Mouse (Mus musculus) forebrain, embryonic 11.5 days (tissue): ENCODE data around the gene Sox3. TPM values are rescaled to one million over a fixed set of nuclear protein-coding genes. Genes with fewer than 3 reads are reported as not detected.

ENCODE experiments used
- ATAC-seq: fragments of 200-750 bp; cut with Nextera tagmentation; replicated peaks from 2 replicates; pipeline ENCODE4 v1.8.0; 2017; ENCODE audit warnings: moderate TSS enrichment; ENCODE audit not compliant: low FRiP score
- DNase-seq: peaks from one replicate; pipeline ENCODE4 v3.0.0-alpha.2; 2017; ENCODE audit warnings: low spot score
- H3K27ac ChIP-seq: fragments of 300-500 bp; sonication (generic); 2 replicates; pipeline ENCODE4 v1.5.1; 2014; ENCODE audit warnings: low read depth, low read length
- H3K27me3 ChIP-seq: fragments of 300-500 bp; sonication (generic); 2 replicates; pipeline ENCODE4 v1.6.1; 2014; ENCODE audit warnings: mild to moderate bottlenecking, low read length, mixed read lengths; ENCODE audit not compliant: control insufficient read depth, insufficient read depth
- H3K36me3 ChIP-seq: fragments of 300-500 bp; sonication (generic); 2 replicates; pipeline ENCODE4 v1.6.1; 2014; ENCODE audit warnings: mild to moderate bottlenecking, low read length, moderate library complexity, mixed read lengths; ENCODE audit not compliant: control insufficient read depth, insufficient read depth
- H3K4me1 ChIP-seq: fragments of 300-500 bp; sonication (generic); replicated peaks from 2 replicates; pipeline ENCODE4 v1.6.1; 2014; ENCODE audit warnings: low read length, mixed read lengths; ENCODE audit not compliant: control insufficient read depth, insufficient read depth
- H3K4me2 ChIP-seq: fragments of 300-500 bp; sonication (generic); 2 replicates; pipeline ENCODE4 v1.6.1; 2014; ENCODE audit warnings: low read depth, mild to moderate bottlenecking, low read length, moderate library complexity, mixed read lengths; ENCODE audit not compliant: severe bottlenecking
- H3K4me3 ChIP-seq: fragments of 300-500 bp; sonication (generic); 2 replicates; pipeline ENCODE4 v1.5.1; 2014; ENCODE audit warnings: low read depth, low read length
- H3K9ac ChIP-seq: fragments of 300-500 bp; sonication (generic); 2 replicates; pipeline ENCODE4 v1.6.1; 2014; ENCODE audit warnings: low read length
- H3K9me3 ChIP-seq: fragments of 300-500 bp; sonication (generic); 2 replicates; pipeline ENCODE4 v1.6.1; 2016; ENCODE audit warnings: low read length, mixed read lengths; ENCODE audit not compliant: control insufficient read depth
- WGBS: fragments of 180-500 bp; shearing (Covaris S2); extraction: QIAGEN DNeasy Blood & Tissue Kit; methylation state at CpG from one replicate; pipeline ENCODE4 v1.1.7; 2014; 5-methylcytosine and 5-hydroxymethylcytosine counted together
- polyA plus RNA-seq: library from polyadenylated mRNA; unstranded; fragments of >200 nt; fragmentation: Nextera tagmentation; extraction: Ambion mirVana; gene quantifications from 2 replicates; pipeline ENCODE4 v1.2.1, GENCODE M21; 2014

Sox3 gene
- 10.0 and 19.3 TPM in 2 replicates for polyA plus RNA-seq

DNA sequence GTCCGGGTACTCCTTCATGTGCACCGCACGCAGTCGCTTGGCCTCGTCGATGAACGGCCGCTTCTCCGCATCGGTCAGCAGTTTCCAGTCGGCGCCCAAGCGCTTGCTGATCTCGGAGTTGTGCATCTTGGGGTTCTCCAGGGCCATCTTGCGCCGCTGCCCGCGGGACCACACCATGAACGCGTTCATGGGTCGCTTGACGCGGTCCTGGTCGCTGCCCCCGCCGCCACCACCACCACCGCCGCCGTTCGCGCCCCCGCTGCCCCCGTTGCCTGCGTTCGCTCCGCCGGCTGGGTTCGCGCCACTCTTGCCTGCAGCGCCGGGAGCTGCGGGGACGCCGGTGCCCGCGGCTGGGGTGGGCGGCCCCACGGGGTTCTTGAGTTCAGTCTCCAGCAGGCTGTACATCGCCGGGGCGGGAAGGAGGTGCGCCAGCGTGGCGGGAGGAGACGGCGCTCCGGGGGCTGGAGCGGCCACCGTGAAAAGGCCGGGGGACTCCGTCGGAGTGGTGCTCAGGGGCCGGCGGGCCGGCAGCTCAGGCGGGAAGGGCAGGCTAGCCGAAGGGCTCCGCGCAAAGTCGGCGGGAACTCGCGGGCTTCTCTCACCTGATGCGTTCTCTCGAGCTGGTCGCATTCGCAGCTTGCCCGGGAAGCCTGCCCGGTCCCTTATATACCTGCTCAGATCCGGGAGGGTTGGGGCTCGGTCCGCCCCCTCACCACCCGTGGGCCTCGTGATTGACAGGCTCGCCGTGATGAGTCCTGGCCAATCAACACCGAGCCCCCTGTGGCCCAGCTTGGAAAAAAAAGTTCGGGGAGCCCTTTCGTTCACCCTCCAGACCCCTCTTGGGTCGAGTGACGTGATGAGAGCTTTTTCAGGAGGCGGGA lies at the start of gene Sox3:
Sox3 (minus strand) TSS at position 630 of the 881 bp plus-strand sequence.
- Histone ChIP-seq H3K4me2 (peak within 1 kb of the TSS; percentile 54), H3K9me3 (no peaks in the 10 kb centered on the region), H3K27ac (peak within 1 kb of the TSS; percentile 91), H3K9ac (peak within 1 kb of the TSS; percentile 82), H3K4me3 (peak within 1 kb of the TSS; percentile 65), H3K27me3 (no peaks in the 10 kb centered on the region), H3K4me1 (peaks cover 2% of the 10 kb centered on the region; the same call in 1 of the 2 replicates), H3K36me3 (no peaks in the 10 kb centered on the region)
- ATAC-seq (peak; percentile 85), DNase-seq (peak; percentile 93)
- WGBS: 16% methylated on average over 83 of the region's 92 CpGs

DNA sequence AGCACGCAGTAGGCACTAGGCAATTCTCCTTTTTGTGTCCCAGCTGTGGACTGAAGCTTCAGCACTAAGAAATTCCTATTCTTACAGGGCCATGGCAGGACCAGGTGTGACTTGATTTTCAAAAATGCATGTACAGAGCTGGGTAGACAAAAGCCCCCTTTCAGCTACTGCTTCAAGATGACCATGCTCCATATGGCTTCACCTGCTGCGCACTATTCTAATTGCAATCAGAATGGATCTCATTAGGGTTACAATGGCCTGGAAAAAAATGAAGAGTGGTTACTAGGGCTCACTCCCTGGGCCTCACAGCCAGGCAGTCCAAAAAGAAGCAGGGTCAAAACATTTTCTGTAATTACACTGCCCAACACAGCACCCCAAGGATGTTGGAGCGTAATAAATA lies 47.0 kb upstream of the Sox3 start:
- no peaks in the 10 kb centered on the region for H3K36me3 ChIP-seq
- peak; percentile 46 for ATAC-seq
- no peaks in the 10 kb centered on the region for H3K9me3 ChIP-seq
- DNase-seq: no peak
- 64% methylated on average over 3 of the region's 3 CpGs for WGBS
- H3K27me3 ChIP-seq: no peaks in the 10 kb centered on the region
- H3K4me2 ChIP-seq: no peak overlapping the region
- no peak overlapping the region for H3K27ac ChIP-seq
- H3K4me3 ChIP-seq: no peak overlapping the region
- H3K4me1 ChIP-seq: peaks cover 4% of the 10 kb centered on the region; the same call in 1 of the 2 replicates
- no peak overlapping the region for H3K9ac ChIP-seq

DNA sequence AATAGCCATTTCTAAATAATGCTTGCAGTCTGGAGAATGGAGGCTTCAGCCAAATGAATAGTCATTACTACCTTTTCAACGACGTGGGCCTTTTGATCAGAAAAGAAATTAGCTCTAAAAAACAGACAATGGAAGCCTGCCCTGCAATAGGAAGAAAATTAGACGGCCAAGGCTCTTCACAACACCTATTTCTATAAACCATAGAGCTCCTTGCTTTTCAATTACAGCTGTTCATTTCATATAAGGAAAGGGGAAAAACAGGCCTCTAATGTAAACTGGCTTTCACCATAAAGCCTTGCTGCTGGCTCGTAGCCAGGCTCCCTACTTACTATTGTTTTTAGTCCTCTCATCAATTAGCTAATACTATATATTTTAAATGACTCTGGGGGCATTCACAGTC lies 6.3 kb upstream of the Sox3 start:
- H3K27ac ChIP-seq: no peak overlapping the region
- no peaks in the 10 kb centered on the region; the same call in 1 of the 2 replicates for H3K27me3 ChIP-seq
- no peak for ATAC-seq
- no peak overlapping the region for H3K4me2 ChIP-seq
- WGBS: 20% methylated on average over 4 of the region's 4 CpGs
- no peak overlapping the region for H3K4me3 ChIP-seq
- DNase-seq: no peak
- H3K9ac ChIP-seq: no peak overlapping the region
- no peaks in the 10 kb centered on the region for H3K9me3 ChIP-seq
- H3K4me1 ChIP-seq: peaks cover 5% of the 10 kb centered on the region; the same call in 1 of the 2 replicates
- no peaks in the 10 kb centered on the region for H3K36me3 ChIP-seq

DNA sequence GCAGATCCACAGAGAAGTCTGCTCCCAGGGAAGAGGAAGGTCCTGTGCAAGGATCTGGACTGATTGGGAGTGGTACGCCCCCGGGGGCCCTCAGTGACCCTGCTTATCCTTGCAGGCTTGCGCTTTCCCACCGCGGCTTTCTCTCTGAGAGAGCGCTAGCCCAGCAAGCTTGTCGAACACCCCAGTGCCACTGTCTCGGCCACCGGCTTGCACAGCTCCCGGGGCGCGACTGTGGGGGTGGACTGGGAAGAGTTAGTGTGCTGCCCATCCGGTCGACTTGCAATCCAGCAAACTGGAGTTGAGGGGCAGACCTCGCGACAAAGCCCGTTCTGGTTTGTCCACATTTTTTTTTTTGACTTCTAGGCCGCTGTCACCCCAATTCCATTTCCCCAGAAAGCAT lies 5.4 kb upstream of the Sox3 start:
- Histone ChIP-seq H3K9me3 (no peaks in the 10 kb centered on the region), H3K27me3 (no peaks in the 10 kb centered on the region; the same call in 1 of the 2 replicates), H3K27ac (no peak overlapping the region), H3K36me3 (no peaks in the 10 kb centered on the region), H3K4me3 (peak overlapping the region; percentile 10; the same call in 1 of the 2 replicates), H3K4me1 (peaks cover 5% of the 10 kb centered on the region; the same call in 1 of the 2 replicates), H3K9ac (peak overlapping the region; percentile 29; the same call in 1 of the 2 replicates), H3K4me2 (peak overlapping the region; percentile 47)
- 13% methylated on average over 17 of the region's 18 CpGs for WGBS
- ATAC-seq: no peak
- peak; percentile 70 for DNase-seq

DNA sequence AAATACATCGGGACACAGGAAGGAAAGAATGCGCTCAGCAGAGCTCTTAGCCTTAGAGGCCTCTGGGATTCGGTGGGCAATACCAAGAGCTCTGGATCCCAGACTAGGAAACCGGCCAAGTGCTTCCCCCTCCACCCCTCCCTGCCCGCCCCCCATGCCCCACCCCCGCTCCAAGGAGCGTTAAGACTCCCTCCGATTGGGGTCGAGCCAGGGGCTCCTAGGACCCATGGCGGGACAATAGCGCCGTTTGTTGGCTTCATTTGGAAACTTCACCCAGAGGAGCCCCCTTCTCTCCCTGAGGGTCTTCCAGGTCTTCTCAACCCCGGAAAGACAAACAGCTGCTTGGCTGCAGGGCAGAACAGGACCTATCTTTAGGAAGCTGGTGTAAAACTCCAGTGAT lies 3.1 kb upstream of the Sox3 start:
- H3K4me2 ChIP-seq: peak overlapping the region; percentile 54
- ATAC-seq (no peak), DNase-seq (peak; percentile 63)
- H3K4me1 ChIP-seq: peaks cover 5% of the 10 kb centered on the region; the same call in 1 of the 2 replicates
- no peaks in the 10 kb centered on the region for H3K36me3 ChIP-seq
- H3K4me3 ChIP-seq: peak overlapping the region; percentile 65; the same call in 1 of the 2 replicates
- H3K27me3 ChIP-seq: no peaks in the 10 kb centered on the region
- no peak overlapping the region for H3K27ac ChIP-seq
- H3K9me3 ChIP-seq: no peaks in the 10 kb centered on the region
- H3K9ac ChIP-seq: no peak overlapping the region
- 13% methylated on average over 12 of the region's 13 CpGs for WGBS

DNA sequence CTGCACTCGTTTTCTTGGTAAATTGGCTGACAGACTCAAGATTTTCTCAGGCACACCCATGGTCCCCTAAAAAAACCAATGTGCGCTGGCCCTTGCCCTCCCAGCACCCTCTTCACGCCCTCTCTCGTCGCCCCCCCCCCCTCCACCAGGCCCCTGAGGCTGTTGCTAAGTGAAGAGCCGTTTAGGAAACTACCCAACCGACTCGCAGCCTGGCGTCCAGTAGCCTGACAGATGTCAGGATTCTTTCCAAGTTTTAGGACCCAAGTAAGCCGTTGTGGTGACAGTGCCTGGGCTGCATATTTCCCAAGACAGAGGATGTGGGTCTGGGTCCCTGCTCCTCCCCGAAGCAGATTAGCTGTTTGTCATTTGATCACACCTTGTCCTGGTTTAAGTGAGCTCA lies 2.2 kb upstream of the Sox3 start:
- 21% methylated on average over 11 of the region's 11 CpGs for WGBS
- H3K4me2 ChIP-seq: peak overlapping the region; percentile 54
- no peak overlapping the region for H3K27ac ChIP-seq
- H3K27me3 ChIP-seq: no peaks in the 10 kb centered on the region
- H3K36me3 ChIP-seq: no peaks in the 10 kb centered on the region
- H3K9me3 ChIP-seq: no peaks in the 10 kb centered on the region
- H3K4me1 ChIP-seq: peaks cover 5% of the 10 kb centered on the region; the same call in 1 of the 2 replicates
- H3K9ac ChIP-seq: peak overlapping the region; percentile 53; the same call in 1 of the 2 replicates
- DNase-seq (peak; percentile 51), ATAC-seq (no peak)
- H3K4me3 ChIP-seq: peak overlapping the region; percentile 65

DNA sequence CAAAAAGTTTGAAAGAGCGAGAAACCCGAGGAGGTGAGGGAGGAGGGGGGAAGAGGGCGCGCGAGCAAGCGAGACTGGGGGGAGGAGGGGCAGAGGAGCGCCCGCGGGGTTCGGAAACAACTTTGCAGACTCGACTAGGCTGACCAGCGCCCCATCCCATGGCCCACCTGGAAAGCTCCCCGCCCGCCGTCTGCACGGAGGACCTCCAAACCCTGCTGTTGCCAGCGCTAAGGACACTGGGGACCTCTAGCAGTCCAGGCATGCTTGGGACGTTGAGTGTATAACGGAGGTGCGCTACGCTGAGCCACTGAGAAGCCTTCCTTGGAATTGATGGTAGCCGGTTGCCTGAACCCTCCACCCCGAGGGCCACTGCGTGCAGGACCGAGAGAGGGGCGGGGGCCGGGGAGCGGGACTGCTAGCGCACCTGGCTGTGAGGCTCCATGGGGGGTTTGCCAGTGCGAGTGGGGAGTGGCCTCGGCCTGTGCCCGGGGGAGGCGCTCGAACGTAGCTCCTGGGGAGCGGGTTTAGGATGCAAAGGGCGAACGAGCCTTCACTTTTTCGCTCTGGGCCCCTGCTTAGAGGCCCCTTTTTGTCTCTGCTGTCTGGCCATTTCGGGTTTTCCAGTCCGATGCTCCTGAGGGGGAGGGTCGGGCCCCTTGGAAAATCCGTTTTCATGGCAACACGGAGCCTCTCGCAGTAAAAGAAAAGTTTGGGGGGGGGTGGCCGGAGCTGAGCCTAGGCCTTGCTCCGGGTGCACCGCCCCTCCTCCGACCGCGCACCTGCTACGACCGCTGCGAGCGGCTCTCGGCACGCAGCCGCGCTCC lies 702 bp upstream of the Sox3 start:
- Histone ChIP-seq H3K27ac (peak overlapping the region; percentile 91), H3K4me2 (peak overlapping the region; percentile 54), H3K27me3 (no peaks in the 10 kb centered on the region), H3K36me3 (no peaks in the 10 kb centered on the region), H3K9me3 (no peaks in the 10 kb centered on the region), H3K4me1 (peaks cover 5% of the 10 kb centered on the region; the same call in 1 of the 2 replicates), H3K4me3 (peak overlapping the region; percentile 65), H3K9ac (peak overlapping the region; percentile 53)
- peak; percentile 85 for DNase-seq
- 18% methylated on average over 48 of the region's 59 CpGs for WGBS
- peak; percentile 57 for ATAC-seq

DNA sequence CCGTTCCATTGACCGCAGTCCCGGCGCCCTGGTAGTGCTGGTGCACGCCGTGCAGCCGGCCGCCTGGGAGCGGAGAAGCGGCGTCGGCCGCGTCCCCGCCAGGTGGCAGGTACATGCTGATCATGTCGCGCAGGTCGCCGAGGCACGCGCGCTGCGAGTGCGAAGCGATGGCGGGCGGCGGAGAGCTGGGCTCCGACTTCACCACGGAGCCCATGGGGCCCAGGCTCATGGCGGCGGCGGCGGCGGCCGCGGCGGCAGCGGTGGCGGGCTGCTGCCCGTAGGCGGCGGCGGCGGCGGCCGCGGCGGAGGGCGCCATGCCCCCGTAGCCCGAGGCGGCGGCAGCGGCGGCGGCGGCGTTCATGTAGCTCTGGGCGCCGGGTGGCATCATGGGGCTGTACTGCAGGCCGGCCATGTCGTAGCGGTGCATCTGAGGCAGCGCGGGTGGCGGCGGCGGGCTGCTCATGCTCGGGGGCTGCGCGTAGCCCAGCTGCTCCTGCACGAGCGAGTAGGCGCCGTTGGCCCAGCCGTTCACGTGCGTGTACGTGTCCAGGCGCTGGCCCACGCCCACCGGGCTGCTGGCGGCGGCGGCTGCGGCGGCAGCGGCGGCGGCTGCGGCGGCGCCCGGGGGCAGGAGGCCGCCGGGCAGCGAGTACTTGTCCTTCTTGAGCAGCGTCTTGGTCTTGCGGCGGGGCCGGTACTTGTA lies 981 bp downstream of the Sox3 start:
- 20% methylated on average over 59 of the region's 102 CpGs for WGBS
- Histone ChIP-seq H3K9me3 (no peaks in the 10 kb centered on the region), H3K9ac (peak overlapping the region; percentile 82), H3K4me1 (peaks cover 2% of the 10 kb centered on the region; the same call in 1 of the 2 replicates), H3K4me3 (peak overlapping the region; percentile 65), H3K27me3 (no peaks in the 10 kb centered on the region), H3K4me2 (peak overlapping the region; percentile 54), H3K36me3 (no peaks in the 10 kb centered on the region), H3K27ac (peak overlapping the region; percentile 86)
- ATAC-seq (no peak; the same call in 1 of the 2 replicates), DNase-seq (peak; percentile 77)
